Mouse (Mus musculus) embryonic facial prominence, embryonic 13.5 days (tissue): Measurements from ENCODE around the gene Selenot. TPM values are rescaled to one million over a fixed set of nuclear protein-coding genes. Genes with fewer than 3 reads are reported as not detected.

Experiments
- ATAC-seq: fragments of 200-750 bp; cut with Nextera tagmentation; 2 replicates; pipeline ENCODE4 v1.8.0; 2017; ENCODE audit warnings: low read depth; ENCODE audit not compliant: insufficient number of reproducible peaks, insufficient read depth, low FRiP score, low TSS enrichment
- H3K27ac ChIP-seq: fragments of 300-500 bp; sonication (generic); 2 replicates; pipeline ENCODE4 v1.5.1; 2015; ENCODE audit warnings: moderate library complexity, mild to moderate bottlenecking, inconsistent platforms
- H3K27me3 ChIP-seq: fragments of 300-500 bp; sonication (generic); 2 replicates; pipeline ENCODE4 v1.6.1; 2015; ENCODE audit warnings: mild to moderate bottlenecking, inconsistent platforms
- H3K36me3 ChIP-seq: fragments of 300-500 bp; sonication (generic); 2 replicates; pipeline ENCODE4 v1.6.1; 2015; ENCODE audit warnings: mild to moderate bottlenecking, inconsistent platforms
- H3K4me1 ChIP-seq: fragments of 300-500 bp; sonication (generic); 2 replicates; pipeline ENCODE4 v1.6.1; 2015; ENCODE audit warnings: inconsistent platforms
- H3K4me2 ChIP-seq: fragments of 300-500 bp; sonication (generic); 2 replicates; pipeline ENCODE4 v1.6.1; 2015; ENCODE audit warnings: moderate library complexity, mild to moderate bottlenecking, inconsistent platforms
- H3K4me3 ChIP-seq: fragments of 300-500 bp; sonication (generic); 2 replicates; pipeline ENCODE4 v1.5.1; 2015; ENCODE audit warnings: mild to moderate bottlenecking, inconsistent platforms
- H3K9ac ChIP-seq: fragments of 300-500 bp; sonication (generic); 2 replicates; pipeline ENCODE4 v1.6.1; 2015; ENCODE audit warnings: mild to moderate bottlenecking, inconsistent platforms
- H3K9me3 ChIP-seq: fragments of 300-500 bp; sonication (generic); 2 replicates; pipeline ENCODE4 v1.6.1; 2016; ENCODE audit warnings: inconsistent platforms
- WGBS: fragments of 180-500 bp; shearing (Covaris S2); methylation state at CpG from one replicate; pipeline ENCODE4 v1.1.7; 2015; ENCODE audit warnings: mixed read lengths; 5-methylcytosine and 5-hydroxymethylcytosine counted together
- polyA plus RNA-seq: library from polyadenylated mRNA; unstranded; fragments of >200 nt; fragmentation: Nextera tagmentation; extraction: Ambion mirVana; gene quantifications from 2 replicates; pipeline ENCODE4 v1.2.1, GENCODE M21; 2015

The Selenot gene
- polyA plus RNA-seq: 15.6 and 17.1 TPM in 2 replicates

GRCm38 (mm10) chr3:58576137-58577066, at the start of gene Selenot:
TSS of gene Selenot (plus strand) at chr3:58576636.
- Histone ChIP-seq H3K27ac (peak within 1 kb of the TSS; percentile 100), H3K9me3 (no peaks in the 10 kb centered on the region), H3K4me3 (peak within 1 kb of the TSS; percentile 91), H3K4me1 (peaks cover 11% of the 10 kb centered on the region), H3K9ac (peak within 1 kb of the TSS; percentile 99), H3K36me3 (peaks cover 14% of the 10 kb centered on the region; the same call in 1 of the 2 replicates), H3K27me3 (no peaks in the 10 kb centered on the region), H3K4me2 (peak within 1 kb of the TSS; percentile 66)
- ATAC-seq: peak; percentile 91
- 1% methylated on average over 59 of the region's 59 CpGs for WGBS

DNA sequence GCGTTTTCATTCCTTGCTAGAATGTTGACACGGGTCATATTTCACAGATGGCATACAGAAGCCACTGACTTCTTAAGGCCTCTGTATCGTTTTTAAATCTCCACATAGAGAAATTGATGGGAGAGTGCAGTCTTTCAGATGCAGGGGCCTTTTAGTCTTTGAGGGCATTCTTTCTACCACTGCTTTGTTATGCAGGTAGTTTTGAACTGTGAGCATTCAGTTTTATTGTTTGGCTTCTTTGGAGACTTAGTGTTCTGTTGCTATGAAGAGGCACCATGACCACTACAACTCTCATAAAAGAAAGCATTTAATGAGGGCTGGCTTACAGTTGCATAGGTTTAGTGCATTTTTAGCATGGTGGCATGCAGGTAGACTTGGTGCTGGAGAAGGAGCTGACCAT, 39.9 kb upstream of the Selenot start:
- WGBS: 83% methylated on average over 3 of the region's 3 CpGs
- no peaks in the 10 kb centered on the region for H3K4me1 ChIP-seq
- no peak overlapping the region for H3K27ac ChIP-seq
- no peaks in the 10 kb centered on the region for H3K27me3 ChIP-seq
- ATAC-seq: no peak
- H3K4me2 ChIP-seq: no peak overlapping the region
- H3K9me3 ChIP-seq: no peaks in the 10 kb centered on the region
- peaks cover 64% of the 10 kb centered on the region for H3K36me3 ChIP-seq
- no peak overlapping the region for H3K9ac ChIP-seq
- H3K4me3 ChIP-seq: no peak overlapping the region

DNA sequence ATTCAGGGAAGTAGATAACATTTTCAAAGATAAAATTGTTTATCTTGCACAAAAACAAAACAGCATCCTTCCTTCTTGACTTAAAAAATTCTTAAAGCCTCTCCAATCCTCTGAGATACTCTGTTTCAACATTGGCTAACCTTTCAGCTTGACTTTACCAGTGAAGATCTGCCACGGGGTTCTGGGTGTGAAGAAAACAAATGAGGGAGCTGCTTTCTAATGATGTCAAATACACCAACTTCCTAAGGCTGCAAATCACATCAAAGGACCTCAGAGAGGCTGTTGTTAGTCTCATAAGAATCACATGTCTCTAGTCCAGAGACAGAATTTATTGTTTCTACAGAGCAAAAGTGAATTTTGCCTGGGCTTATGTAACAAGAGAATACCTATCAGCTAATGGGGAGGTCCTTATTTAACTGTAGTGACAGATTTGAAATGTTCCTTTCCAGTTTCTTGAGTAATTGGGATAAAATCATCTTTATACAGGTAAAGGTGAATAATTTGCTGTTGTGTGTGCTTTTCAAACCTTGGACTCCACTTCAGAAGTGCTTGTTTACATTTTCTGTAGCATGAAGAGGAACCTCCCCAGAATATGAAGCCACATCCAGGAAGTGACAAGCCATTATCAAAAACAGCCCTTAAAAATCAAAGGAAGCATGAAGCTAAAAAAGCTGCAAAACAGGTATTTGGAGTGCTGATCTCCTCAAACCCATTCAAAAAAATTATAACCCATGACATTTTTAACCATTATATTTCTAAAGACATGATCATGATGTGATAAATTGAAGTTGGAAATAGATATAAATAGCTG, 24.2 kb upstream of the Selenot start:
- H3K4me2 ChIP-seq: no peak overlapping the region
- 83% methylated on average over 1 of the region's 1 CpGs for WGBS
- H3K36me3 ChIP-seq: peaks cover 79% of the 10 kb centered on the region

GRCm38 (mm10) chr3:58556649-58557048, 19.8 kb upstream of the Selenot start:
- 87% methylated on average over 7 of the region's 7 CpGs for WGBS
- Histone ChIP-seq H3K27ac (no peak overlapping the region), H3K9me3 (no peaks in the 10 kb centered on the region), H3K4me1 (no peaks in the 10 kb centered on the region), H3K27me3 (no peaks in the 10 kb centered on the region), H3K36me3 (peaks cover 57% of the 10 kb centered on the region), H3K9ac (no peak overlapping the region), H3K4me2 (no peak overlapping the region), H3K4me3 (no peak overlapping the region)
- ATAC-seq: no peak

More for the DNA sequence above, 24.2 kb upstream of the Selenot start:
- H3K4me1 ChIP-seq: no peaks in the 10 kb centered on the region
- H3K27ac ChIP-seq: no peak overlapping the region
- no peak overlapping the region for H3K4me3 ChIP-seq
- no peaks in the 10 kb centered on the region for H3K27me3 ChIP-seq
- no peak overlapping the region for H3K9ac ChIP-seq
- ATAC-seq: no peak
- H3K9me3 ChIP-seq: no peaks in the 10 kb centered on the region

GRCm38 (mm10) chr3:58559887-58560286, 16.5 kb upstream of the Selenot start:
- Histone ChIP-seq H3K36me3 (peaks cover 28% of the 10 kb centered on the region), H3K4me2 (no peak overlapping the region), H3K27ac (no peak overlapping the region), H3K4me3 (no peak overlapping the region), H3K9ac (no peak overlapping the region), H3K27me3 (no peaks in the 10 kb centered on the region), H3K9me3 (no peaks in the 10 kb centered on the region), H3K4me1 (no peaks in the 10 kb centered on the region)
- ATAC-seq: no peak
- whole genome bisulfite sequencing: 38% methylated on average over 2 of the region's 2 CpGs

DNA sequence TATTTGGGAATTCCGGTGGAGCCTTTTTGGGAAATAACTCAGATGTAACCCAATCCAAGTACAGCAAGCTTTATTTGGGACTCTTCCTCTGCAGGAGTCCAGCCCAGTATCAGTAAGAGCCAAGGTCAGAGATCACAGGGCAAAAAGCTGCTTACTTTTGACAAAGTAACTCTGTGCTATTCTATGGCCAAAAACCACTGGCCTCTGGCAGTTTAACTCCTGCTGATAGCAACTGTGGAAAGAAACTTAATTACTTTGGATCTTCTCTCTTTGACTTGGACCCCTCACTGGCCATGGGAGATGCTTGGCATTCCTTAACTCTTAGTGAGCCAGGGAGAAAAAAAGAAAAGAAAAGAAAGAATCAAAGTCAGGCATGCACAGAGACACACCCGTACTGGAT, 15.0 kb upstream of the Selenot start:
- WGBS: 16% methylated on average over 2 of the region's 2 CpGs
- no peak overlapping the region for H3K27ac ChIP-seq
- H3K4me1 ChIP-seq: no peaks in the 10 kb centered on the region
- H3K4me3 ChIP-seq: no peak overlapping the region
- no peak overlapping the region for H3K9ac ChIP-seq
- no peaks in the 10 kb centered on the region for H3K27me3 ChIP-seq
- no peaks in the 10 kb centered on the region for H3K9me3 ChIP-seq
- H3K36me3 ChIP-seq: peaks cover 13% of the 10 kb centered on the region
- no peak overlapping the region for H3K4me2 ChIP-seq
- ATAC-seq: no peak

GRCm38 (mm10) chr3:58570821-58571220, 5.6 kb upstream of the Selenot start:
- H3K9me3 ChIP-seq: no peaks in the 10 kb centered on the region
- no peak overlapping the region for H3K4me2 ChIP-seq
- H3K4me1 ChIP-seq: no peaks in the 10 kb centered on the region
- H3K36me3 ChIP-seq: no peaks in the 10 kb centered on the region
- H3K27me3 ChIP-seq: no peaks in the 10 kb centered on the region
- H3K27ac ChIP-seq: no peak overlapping the region
- no peak overlapping the region for H3K9ac ChIP-seq
- WGBS: 82% methylated on average over 3 of the region's 3 CpGs
- H3K4me3 ChIP-seq: no peak overlapping the region
- no peak for ATAC-seq

- H3K27me3 ChIP-seq: no peaks in the 10 kb centered on the region
- H3K36me3 ChIP-seq: peaks cover 14% of the 10 kb centered on the region; the same call in 1 of the 2 replicates
- ATAC-seq: no peak; the same call in 1 of the 2 replicates
- peak overlapping the region; percentile 91 for H3K4me3 ChIP-seq
- 0% methylated on average over 36 of the region's 36 CpGs for WGBS
- peak overlapping the region; percentile 100 for H3K27ac ChIP-seq
- H3K4me2 ChIP-seq: peak overlapping the region; percentile 66
- peaks cover 15% of the 10 kb centered on the region for H3K4me1 ChIP-seq
- peak overlapping the region; percentile 99 for H3K9ac ChIP-seq
- no peaks in the 10 kb centered on the region for H3K9me3 ChIP-seq
These were observed 649 bp downstream of the Selenot start for GRCm38 (mm10) chr3:58577067-58577503.

GRCm38 (mm10) chr3:58577506-58578050, 1.1 kb downstream of the Selenot start:
- 12% methylated on average over 8 of the region's 8 CpGs for WGBS
- H3K9me3 ChIP-seq: no peaks in the 10 kb centered on the region
- ATAC-seq: no peak
- H3K4me1 ChIP-seq: peaks cover 15% of the 10 kb centered on the region
- peaks cover 14% of the 10 kb centered on the region; the same call in 1 of the 2 replicates for H3K36me3 ChIP-seq
- peak overlapping the region; percentile 91 for H3K4me3 ChIP-seq
- H3K27me3 ChIP-seq: no peaks in the 10 kb centered on the region
- peak overlapping the region; percentile 66 for H3K4me2 ChIP-seq
- peak overlapping the region; percentile 99 for H3K9ac ChIP-seq
- no peak overlapping the region; the same call in 1 of the 2 replicates for H3K27ac ChIP-seq

DNA sequence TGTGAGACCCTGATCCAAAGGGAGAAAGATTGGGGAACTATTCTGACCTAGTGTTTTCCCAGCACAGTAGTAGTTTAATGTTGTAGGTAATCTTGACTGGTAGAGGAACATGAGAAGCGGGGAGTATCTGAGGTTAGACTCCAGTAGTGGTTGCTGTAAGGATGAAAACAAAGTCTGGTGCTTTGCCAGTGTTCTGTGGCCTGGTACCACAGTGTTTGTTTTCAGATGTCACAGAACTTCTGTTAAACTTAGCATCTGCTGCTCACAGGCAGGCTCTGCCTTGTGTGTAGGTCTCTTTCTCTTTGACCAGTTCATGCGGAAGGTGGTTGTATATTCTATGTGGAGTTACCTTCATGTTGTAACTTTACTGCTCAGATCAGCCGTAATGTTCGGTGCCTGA, 5.1 kb downstream of the Selenot start:
- H3K27me3 ChIP-seq: no peaks in the 10 kb centered on the region
- WGBS: 89% methylated on average over 4 of the region's 4 CpGs
- ATAC-seq: no peak
- no peak overlapping the region for H3K27ac ChIP-seq
- no peak overlapping the region for H3K9ac ChIP-seq
- no peak overlapping the region for H3K4me3 ChIP-seq
- peaks cover 15% of the 10 kb centered on the region for H3K4me1 ChIP-seq
- peaks cover 19% of the 10 kb centered on the region for H3K36me3 ChIP-seq
- no peak overlapping the region for H3K4me2 ChIP-seq
- H3K9me3 ChIP-seq: no peaks in the 10 kb centered on the region

DNA sequence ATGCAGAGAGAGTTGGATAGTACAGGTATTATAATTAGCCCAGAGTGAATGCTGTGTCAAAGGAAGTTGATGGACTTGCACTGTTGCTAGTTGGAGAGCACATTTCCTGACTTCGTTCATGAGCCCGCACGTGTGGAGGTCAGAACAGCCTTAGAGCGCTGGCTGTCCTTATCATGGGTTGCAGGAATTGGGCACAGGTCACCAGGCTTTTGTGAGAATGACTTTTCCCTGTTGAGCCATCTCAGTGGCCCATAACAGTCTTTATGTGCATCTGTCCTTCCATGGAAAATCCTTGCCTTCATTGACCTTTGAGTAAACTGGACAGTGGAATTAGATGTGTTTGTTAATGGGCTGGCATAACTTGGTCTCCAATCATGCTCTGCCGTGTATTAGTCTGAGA, 5.9 kb downstream of the Selenot start:
- Histone ChIP-seq H3K4me3 (no peak overlapping the region), H3K27ac (no peak overlapping the region), H3K4me2 (no peak overlapping the region), H3K4me1 (peaks cover 15% of the 10 kb centered on the region), H3K9me3 (no peaks in the 10 kb centered on the region), H3K9ac (no peak overlapping the region), H3K27me3 (no peaks in the 10 kb centered on the region), H3K36me3 (peaks cover 22% of the 10 kb centered on the region)
- no peak for ATAC-seq
- WGBS: 89% methylated on average over 5 of the region's 5 CpGs
